Mouse (Mus musculus): ENCODE measurements around the gene Ikbke.

DNA sequence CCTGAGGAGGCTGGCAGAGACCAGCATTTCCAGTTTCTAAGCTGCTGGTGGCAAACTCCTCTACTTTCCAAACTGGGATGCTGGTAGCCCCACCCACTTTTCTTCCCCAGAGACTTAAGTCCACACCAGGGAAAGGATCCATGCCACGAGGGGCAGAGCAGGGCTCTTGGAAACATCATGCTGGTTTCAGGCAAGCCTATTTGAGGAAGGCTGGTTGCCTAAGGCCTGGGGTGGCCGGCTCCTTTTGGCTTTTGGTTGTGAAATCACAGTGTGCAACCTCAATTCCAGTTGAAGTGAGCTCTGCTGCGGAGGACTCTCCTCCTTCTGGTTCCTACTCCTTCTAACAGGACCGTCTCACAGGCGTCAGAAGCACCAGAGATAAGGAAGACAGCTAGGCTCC is 7.4 kb upstream of the Ikbke start:
- no peak for TF ChIP-seq CTCF (IDR thresholded peaks at IDR 0.05; ENCODE audit: extremely low read depth, insufficient read depth, insufficient read length, insufficient replicate concordance)
- no peak for TF ChIP-seq POLR2A (IDR thresholded peaks at IDR 0.05; ENCODE audit: low read depth, low read length)
